Mouse (Mus musculus): ENCODE data around the gene Ankrd42. TPM values are rescaled to one million over a fixed set of nuclear protein-coding genes. Genes with fewer than 3 reads are reported as not detected.

The Ankrd42 gene
- polyA plus RNA-seq, 1 experiment from 2014 or later: 12.9 TPM

- Histone ChIP-seq H3K27ac (replicated peaks) (peak within 1 kb of the TSS; percentile 98), H3K4me1 (0 out of 2 replicates have a peak, but pooled peaks cover 5% of the 10 kb centered on the region), H3K36me3 (0 out of 2 replicates have a peak, but pooled peaks cover 3% of the 10 kb centered on the region), H3K4me3 (replicated peaks) (peak within 1 kb of the TSS; percentile 73), H3K9me3 (replicated peaks) (no peaks in the 10 kb centered on the region), H3K27me3 (no peaks in the 10 kb centered on the region), H3K4me2 (replicated peaks) (peak within 1 kb of the TSS; percentile 50), H3K9ac (peak within 1 kb of the TSS; percentile 69)
- ATAC-seq (ENCODE audit: insufficient number of reproducible peaks, low FRiP score, low TSS enrichment, low read depth): peak; percentile 97
- WGBS: under 1% methylated on average over 60 of the region's 60 CpGs
Measured at GRCm38 (mm10) chr7:92560986-92561876, 75.7 kb downstream of the Ankrd42 start, which contains the start of gene Ccdc90b. Gene Ccdc90b (plus strand): TSS chr7:92561149.

- Histone ChIP-seq H3K27ac (replicated peaks) (no peak overlapping the region), H3K9ac (no peak overlapping the region), H3K27me3 (no peaks in the 10 kb centered on the region), H3K9me3 (replicated peaks) (no peaks in the 10 kb centered on the region), H3K36me3 (no peaks in the 10 kb centered on the region), H3K4me2 (replicated peaks) (no peak overlapping the region), H3K4me1 (0 out of 2 replicates have a peak, but pooled peaks cover 5% of the 10 kb centered on the region), H3K4me3 (replicated peaks) (no peak overlapping the region)
- WGBS: 91% methylated on average over 2 of the region's 2 CpGs
- no peak for ATAC-seq (ENCODE audit: insufficient number of reproducible peaks, low FRiP score, low TSS enrichment, low read depth)
Measured at GRCm38 (mm10) chr7:92558744-92559143, 78.2 kb downstream of the Ankrd42 start.

GRCm38 (mm10) chr7:92550990-92551392 is 86.0 kb downstream of the Ankrd42 start:
- 51% methylated on average over 4 of the region's 4 CpGs for WGBS
- no peak for ATAC-seq (ENCODE audit: insufficient number of reproducible peaks, low FRiP score, low TSS enrichment, low read depth)
- H3K9me3 ChIP-seq (replicated peaks): no peaks in the 10 kb centered on the region

GRCm38 (mm10) chr7:92550248-92550989 is 86.5 kb downstream of the Ankrd42 start:
- no peaks in the 10 kb centered on the region for H3K9me3 ChIP-seq (replicated peaks)
- H3K4me2 ChIP-seq (replicated peaks): no peak overlapping the region
- no peak for ATAC-seq (ENCODE audit: insufficient number of reproducible peaks, low FRiP score, low TSS enrichment, low read depth)
- H3K9ac ChIP-seq: no peak overlapping the region
- no peaks in the 10 kb centered on the region for H3K27me3 ChIP-seq
- H3K4me1 ChIP-seq: no peaks in the 10 kb centered on the region
- H3K4me3 ChIP-seq (replicated peaks): no peak overlapping the region
- H3K27ac ChIP-seq (replicated peaks): no peak overlapping the region
- no peaks in the 10 kb centered on the region for H3K36me3 ChIP-seq
- WGBS: 85% methylated on average over 6 of the region's 6 CpGs

More at GRCm38 (mm10) chr7:92550990-92551392, 86.0 kb downstream of the Ankrd42 start:
- Histone ChIP-seq H3K4me1 (no peaks in the 10 kb centered on the region), H3K36me3 (no peaks in the 10 kb centered on the region), H3K27me3 (no peaks in the 10 kb centered on the region), H3K4me2 (replicated peaks) (no peak overlapping the region), H3K9ac (no peak overlapping the region), H3K4me3 (replicated peaks) (no peak overlapping the region), H3K27ac (replicated peaks) (no peak overlapping the region)

- no peaks in the 10 kb centered on the region for H3K9me3 ChIP-seq (replicated peaks)
- ATAC-seq (ENCODE audit: insufficient number of reproducible peaks, low FRiP score, low TSS enrichment, low read depth): no peak
- no peaks in the 10 kb centered on the region for H3K4me1 ChIP-seq
- H3K36me3 ChIP-seq: no peaks in the 10 kb centered on the region
- no peaks in the 10 kb centered on the region for H3K27me3 ChIP-seq
- no peak overlapping the region for H3K9ac ChIP-seq
- no peak overlapping the region for H3K4me2 ChIP-seq (replicated peaks)
- no peak overlapping the region for H3K27ac ChIP-seq (replicated peaks)
- H3K4me3 ChIP-seq (replicated peaks): no peak overlapping the region
- WGBS: 72% methylated on average over 2 of the region's 2 CpGs
Measured at GRCm38 (mm10) chr7:92546763-92547162, 90.2 kb downstream of the Ankrd42 start.

- H3K4me2 ChIP-seq (replicated peaks): no peak overlapping the region
- WGBS: 28% methylated on average over 6 of the region's 6 CpGs
- H3K4me1 ChIP-seq: no peaks in the 10 kb centered on the region
- H3K9ac ChIP-seq: no peak overlapping the region
- H3K36me3 ChIP-seq: no peaks in the 10 kb centered on the region
- H3K27me3 ChIP-seq: no peaks in the 10 kb centered on the region
- no peak overlapping the region for H3K27ac ChIP-seq (replicated peaks)
- H3K9me3 ChIP-seq (replicated peaks): no peaks in the 10 kb centered on the region
- no peak for ATAC-seq (ENCODE audit: insufficient number of reproducible peaks, low FRiP score, low TSS enrichment, low read depth)
- no peak overlapping the region for H3K4me3 ChIP-seq (replicated peaks)
Measured at GRCm38 (mm10) chr7:92532351-92533036, 104.4 kb downstream of the Ankrd42 start.

Other genes with a start within 250 kb of the Ankrd42 start
- gene Ccdc90b, start 76.0 kb downstream of the Ankrd42 start, polyA plus RNA-seq (2015; fragmentation: Nextera tagmentation; extraction: Ambion mirVana): 47.0 and 47.9 TPM in 2 replicates
- gene Pcf11, start 32.8 kb upstream of the Ankrd42 start, polyA plus RNA-seq (2015; fragmentation: Nextera tagmentation; extraction: Ambion mirVana): 23.1 and 25.5 TPM in 2 replicates
- gene Rab30, start 104.5 kb upstream of the Ankrd42 start, polyA plus RNA-seq (2015; fragmentation: Nextera tagmentation; extraction: Ambion mirVana): 21.4 and 21.8 TPM in 2 replicates
- gene Ddias, start 237.1 kb upstream of the Ankrd42 start, polyA plus RNA-seq (2015; fragmentation: Nextera tagmentation; extraction: Ambion mirVana): 9.2 and 10.4 TPM in 2 replicates
- gene Prcp, start 237.3 kb upstream of the Ankrd42 start, polyA plus RNA-seq (2015; fragmentation: Nextera tagmentation; extraction: Ambion mirVana): 30.2 and 30.5 TPM in 2 replicates

Measured in embryonic facial prominence, embryonic 15.5 days (tissue).